Mouse (Mus musculus): Measurements from ENCODE around the gene Uhmk1. TPM values are rescaled to one million over a fixed set of nuclear protein-coding genes. Genes with fewer than 3 reads are reported as not detected.

The Uhmk1 gene
- total and polyA plus RNA-seq, 3 experiments, result 19.5 to 43.9 (median 28.9) TPM

GRCm38 (mm10) chr1:170155761-170156160 lies 59.4 kb downstream of the Uhmk1 start:
- H3K79me2 ChIP-seq (ENCODE audit: control insufficient read depth, insufficient read depth, low read length, poor library complexity), result peaks cover 1% of the 10 kb centered on the region; the same call in 1 of the 2 replicates
- no peaks in the 10 kb centered on the region for H3K27me3 ChIP-seq (ENCODE audit: control insufficient read depth in 1 of 2, insufficient read depth in 2 of 2, low read length in 2 of 2)
- DNase-seq (ENCODE audit: low read depth, low spot score), result peak; percentile 36
- H3K36me3 ChIP-seq (ENCODE audit: control insufficient read depth in 1 of 2, insufficient read depth in 2 of 2, low read length in 2 of 2), result peaks cover 11 to 53% of the 10 kb centered on the region in 2 experiments
- peaks cover 4 to 13% of the 10 kb centered on the region in 2 experiments; a peak in 2 of 4 replicates for H3K4me1 ChIP-seq (ENCODE audit: control insufficient read depth in 1 of 2, insufficient read depth in 2 of 2, low read length in 2 of 2)
- H3K9ac ChIP-seq (ENCODE audit: control insufficient read depth, low read depth, low read length, poor library complexity, severe bottlenecking), result no peak overlapping the region
- peak; percentile 38; the same call in 1 of the 2 replicates for TF ChIP-seq GATA1 (IDR thresholded peaks at IDR 0.05; ENCODE audit: low read depth, low read length)
- TF ChIP-seq EP300 (IDR thresholded peaks at IDR 0.05; ENCODE audit: low read depth in 1 of 2, low read length in 2 of 2), result peak in 1 of 2 experiments; percentile 42; a peak in 1 of 4 replicates
- TF ChIP-seq TCF12 (IDR thresholded peaks at IDR 0.05; ENCODE audit: low read depth, low read length), result no peak
- peak; percentile 21; the same call in 1 of the 2 replicates for TF ChIP-seq ETS1 (IDR thresholded peaks at IDR 0.05; ENCODE audit: low read depth, low read length)
- no peaks in the 10 kb centered on the region for H3K9me3 ChIP-seq (replicated peaks; ENCODE audit: insufficient read depth, low read length)
- peak overlapping the region; percentile 38; the same call in 1 of the 2 replicates for H3K27ac ChIP-seq (ENCODE audit: control insufficient read depth, low read depth, low read length)
- no peak overlapping the region for H3K4me3 ChIP-seq (ENCODE audit: control insufficient read depth in 1 of 2, insufficient read depth in 1 of 2, low read depth in 2 of 2, low read length in 2 of 2)

- Histone ChIP-seq H3K4me1 (ENCODE audit: control insufficient read depth in 1 of 2, insufficient read depth in 2 of 2, low read length in 2 of 2) (peaks cover 4 to 13% of the 10 kb centered on the region in 2 experiments; a peak in 2 of 4 replicates), H3K27ac (ENCODE audit: control insufficient read depth, low read depth, low read length) (peak overlapping the region; percentile 38; the same call in 1 of the 2 replicates), H3K79me2 (ENCODE audit: control insufficient read depth, insufficient read depth, low read length, poor library complexity) (no peaks in the 10 kb centered on the region), H3K9me3 (replicated peaks; ENCODE audit: insufficient read depth, low read length) (no peaks in the 10 kb centered on the region), H3K27me3 (ENCODE audit: control insufficient read depth in 1 of 2, insufficient read depth in 2 of 2, low read length in 2 of 2) (no peaks in the 10 kb centered on the region), H3K36me3 (ENCODE audit: control insufficient read depth in 1 of 2, insufficient read depth in 2 of 2, low read length in 2 of 2) (peaks cover 11 to 57% of the 10 kb centered on the region in 2 experiments), H3K9ac (ENCODE audit: control insufficient read depth, low read depth, low read length, poor library complexity, severe bottlenecking) (no peak overlapping the region), H3K4me3 (ENCODE audit: control insufficient read depth in 1 of 2, insufficient read depth in 1 of 2, low read depth in 2 of 2, low read length in 2 of 2) (no peak overlapping the region)
- peak; percentile 45 to 71 (median 58) for TF ChIP-seq CTCF (IDR thresholded peaks at IDR 0.05 in 2 of 3, conservative IDR thresholded peaks at IDR 0.05 in 1 of 3; ENCODE audit: control insufficient read depth in 1 of 3, insufficient read depth in 1 of 3, low read depth in 2 of 3, low read length in 3 of 3, poor library complexity in 1 of 3, severe bottlenecking in 1 of 3)
- no peak for TF ChIP-seq ETS1 (IDR thresholded peaks at IDR 0.05; ENCODE audit: low read depth, low read length)
- TF ChIP-seq POLR2AphosphoS5 (IDR thresholded peaks at IDR 0.05; ENCODE audit: borderline replicate concordance, low read depth, low read length), result no peak
- TF ChIP-seq SMC3 (IDR thresholded peaks at IDR 0.05; ENCODE audit: low read depth, low read length), result peak; percentile 39
- TF ChIP-seq RAD21 (IDR thresholded peaks at IDR 0.05; ENCODE audit: low read depth, low read length), result peak; percentile 52
- no peak for TF ChIP-seq UBTF (IDR thresholded peaks at IDR 0.05; ENCODE audit: borderline replicate concordance, insufficient read depth, low read depth, low read length)
- peak; percentile 56 for DNase-seq (ENCODE audit: low read depth, low spot score)
Measured at GRCm38 (mm10) chr1:170155298-170155697, 59.9 kb downstream of the Uhmk1 start.

- Histone ChIP-seq H3K36me3 (ENCODE audit: control insufficient read depth in 1 of 2, insufficient read depth in 2 of 2, low read length in 2 of 2) (peaks cover 24 to 58% of the 10 kb centered on the region in 2 experiments), H3K9ac (ENCODE audit: control insufficient read depth, low read depth, low read length, poor library complexity, severe bottlenecking) (no peak overlapping the region)
- TF ChIP-seq ELF1 (IDR thresholded peaks at IDR 0.05; ENCODE audit: low read depth, low read length), result no peak
- TF ChIP-seq KAT2A (conservative IDR thresholded peaks at IDR 0.05; ENCODE audit: low read depth, low read length), result no peak
- TF ChIP-seq HCFC1 (IDR thresholded peaks at IDR 0.05; ENCODE audit: low read depth, low read length), result no peak
- TF ChIP-seq GABPA (IDR thresholded peaks at IDR 0.05; ENCODE audit: low read depth, low read length), result no peak
- no peak for TF ChIP-seq POLR2A (IDR thresholded peaks at IDR 0.05; ENCODE audit: control insufficient read depth in 1 of 2, insufficient read depth in 1 of 2, low read depth in 1 of 2, low read length in 2 of 2, poor library complexity in 1 of 2)
- no peak for TF ChIP-seq NELFE (IDR thresholded peaks at IDR 0.05; ENCODE audit: low read depth, low read length)
Measured at GRCm38 (mm10) chr1:170153986-170154385, 61.2 kb downstream of the Uhmk1 start.

More at GRCm38 (mm10) chr1:170153986-170154385, 61.2 kb downstream of the Uhmk1 start:
- H3K79me2 ChIP-seq (ENCODE audit: control insufficient read depth, insufficient read depth, low read length, poor library complexity), result no peaks in the 10 kb centered on the region
- no peak for DNase-seq (ENCODE audit: low read depth, low spot score)
- H3K4me1 ChIP-seq (ENCODE audit: control insufficient read depth in 1 of 2, insufficient read depth in 2 of 2, low read length in 2 of 2), result peaks cover 16 to 26% of the 10 kb centered on the region in 2 experiments
- H3K27me3 ChIP-seq (ENCODE audit: control insufficient read depth in 1 of 2, insufficient read depth in 2 of 2, low read length in 2 of 2), result no peaks in the 10 kb centered on the region
- H3K9me3 ChIP-seq (replicated peaks; ENCODE audit: insufficient read depth, low read length), result no peaks in the 10 kb centered on the region
- H3K27ac ChIP-seq (ENCODE audit: control insufficient read depth, low read depth, low read length), result no peak overlapping the region
- H3K4me3 ChIP-seq (ENCODE audit: control insufficient read depth in 1 of 2, insufficient read depth in 1 of 2, low read depth in 2 of 2, low read length in 2 of 2), result no peak overlapping the region
